Mouse (Mus musculus) splenic B cell, adult 2 months (primary cell): ENCODE data around the gene Ngrn.
A peak's percentile ranks its signal among the peaks of the same experiment; 100 is the strongest.

ENCODE experiments used
- DNase-seq: peaks from one replicate; pipeline ENCODE4 v3.0.0-alpha.2; 2011; ENCODE audit warnings: low read depth, low spot score
- H3K27me3 ChIP-seq: 2 replicates; pipeline ENCODE4 v1.6.1; 2012; ENCODE audit warnings: mild to moderate bottlenecking, low read length, moderate library complexity, mixed read lengths; ENCODE audit not compliant: control insufficient read depth, poor library complexity, insufficient read depth, severe bottlenecking
- H3K36me3 ChIP-seq: 2 replicates; pipeline ENCODE4 v1.6.1; 2012; ENCODE audit warnings: mild to moderate bottlenecking, low read length, moderate library complexity, mixed read lengths; ENCODE audit not compliant: control insufficient read depth, poor library complexity, insufficient read depth, severe bottlenecking

Ngrn gene

GRCm38 (mm10) chr7:80260625-80261371 lies at the start of gene Ngrn:
Gene Ngrn (plus strand): TSS chr7:80261215.
- no peaks in the 10 kb centered on the region for H3K27me3 ChIP-seq
- peak; percentile 85 for DNase-seq
- H3K36me3 ChIP-seq = peaks cover 8% of the 10 kb centered on the region

- Histone ChIP-seq H3K36me3 (peaks cover 5% of the 10 kb centered on the region), H3K27me3 (no peaks in the 10 kb centered on the region)
- no peak for DNase-seq
Measured at GRCm38 (mm10) chr7:80213604-80214003, 47.4 kb upstream of the Ngrn start.

GRCm38 (mm10) chr7:80214459-80214858 lies 46.6 kb upstream of the Ngrn start:
- DNase-seq = peak; percentile 67

GRCm38 (mm10) chr7:80215398-80215797 lies 45.6 kb upstream of the Ngrn start:
- H3K36me3 ChIP-seq = peaks cover 14% of the 10 kb centered on the region

More at GRCm38 (mm10) chr7:80214459-80214858, 46.6 kb upstream of the Ngrn start:
- Histone ChIP-seq H3K36me3 (peaks cover 8% of the 10 kb centered on the region), H3K27me3 (no peaks in the 10 kb centered on the region)

GRCm38 (mm10) chr7:80216566-80216965 lies 44.4 kb upstream of the Ngrn start:
- peaks cover 19% of the 10 kb centered on the region for H3K36me3 ChIP-seq
- DNase-seq = no peak
- H3K27me3 ChIP-seq = no peaks in the 10 kb centered on the region

More at GRCm38 (mm10) chr7:80215398-80215797, 45.6 kb upstream of the Ngrn start:
- DNase-seq = peak; percentile 88
- no peaks in the 10 kb centered on the region for H3K27me3 ChIP-seq

- DNase-seq = no peak
- H3K36me3 ChIP-seq = peaks cover 26% of the 10 kb centered on the region
- H3K27me3 ChIP-seq = no peaks in the 10 kb centered on the region
Measured at GRCm38 (mm10) chr7:80218666-80219065, 42.3 kb upstream of the Ngrn start.

GRCm38 (mm10) chr7:80220237-80220797 lies 40.7 kb upstream of the Ngrn start:
- Histone ChIP-seq H3K36me3 (peaks cover 35% of the 10 kb centered on the region), H3K27me3 (no peaks in the 10 kb centered on the region)
- DNase-seq = no peak

- Histone ChIP-seq H3K27me3 (no peaks in the 10 kb centered on the region), H3K36me3 (peaks cover 40% of the 10 kb centered on the region)
- DNase-seq = no peak
Measured at GRCm38 (mm10) chr7:80221179-80221750, 39.8 kb upstream of the Ngrn start.

GRCm38 (mm10) chr7:80227065-80227464 lies 34.0 kb upstream of the Ngrn start:
- Histone ChIP-seq H3K36me3 (peaks cover 26% of the 10 kb centered on the region), H3K27me3 (no peaks in the 10 kb centered on the region)
- DNase-seq = no peak

- Histone ChIP-seq H3K27me3 (no peaks in the 10 kb centered on the region), H3K36me3 (peaks cover 9% of the 10 kb centered on the region)
- DNase-seq = peak; percentile 52
Measured at GRCm38 (mm10) chr7:80230196-80230595, 30.8 kb upstream of the Ngrn start.

GRCm38 (mm10) chr7:80231971-80232488 lies 29.0 kb upstream of the Ngrn start:
- H3K36me3 ChIP-seq = peaks cover 4% of the 10 kb centered on the region; the same call in 1 of the 2 replicates
- H3K27me3 ChIP-seq = no peaks in the 10 kb centered on the region
- no peak for DNase-seq

- peak; percentile 98 for DNase-seq
- peaks cover 4% of the 10 kb centered on the region; the same call in 1 of the 2 replicates for H3K36me3 ChIP-seq
- no peaks in the 10 kb centered on the region for H3K27me3 ChIP-seq
Measured at GRCm38 (mm10) chr7:80232489-80233029, 28.5 kb upstream of the Ngrn start, which contains the start of the genes Cib1 and Gdpgp1. Gene Cib1 (minus strand): TSS chr7:80232813. Gene Gdpgp1 (plus strand): TSS chr7:80232865.

GRCm38 (mm10) chr7:80233799-80234198 lies 27.2 kb upstream of the Ngrn start:
- peaks cover 2% of the 10 kb centered on the region for H3K36me3 ChIP-seq
- H3K27me3 ChIP-seq = no peaks in the 10 kb centered on the region
- DNase-seq = no peak

GRCm38 (mm10) chr7:80238542-80238941 lies 22.5 kb upstream of the Ngrn start:
- no peaks in the 10 kb centered on the region for H3K27me3 ChIP-seq
- H3K36me3 ChIP-seq = peaks cover 3% of the 10 kb centered on the region
- DNase-seq = no peak

GRCm38 (mm10) chr7:80241661-80242060 lies 19.4 kb upstream of the Ngrn start:
- DNase-seq = no peak
- Histone ChIP-seq H3K36me3 (peaks cover 1% of the 10 kb centered on the region; the same call in 1 of the 2 replicates), H3K27me3 (no peaks in the 10 kb centered on the region)
